Mouse (Mus musculus) spleen, postnatal 4 days (tissue): ENCODE measurements around the gene Apaf1.

ENCODE experiments used
- DNase-seq, 2 experiments: peaks; one replicate each; pipeline ENCODE4 v3.0.0; 2022; ENCODE audit warnings: low spot score in 2 of 2

The Apaf1 gene

GRCm38 (mm10) chr10:91082550-91083392, at the start of gene Apaf1, which contains the start of gene Ikbip:
Gene Apaf1 (minus strand): TSS chr10:91082770.
Gene Ikbip (plus strand): TSS chr10:91082940.
- DNase-seq = peak; percentile 100

- DNase-seq = no peak
Measured at GRCm38 (mm10) chr10:91131565-91131964, 49.0 kb upstream of the Apaf1 start.

GRCm38 (mm10) chr10:91130792-91131191, 48.2 kb upstream of the Apaf1 start:
- DNase-seq = no peak

GRCm38 (mm10) chr10:91128551-91129160, 46.1 kb upstream of the Apaf1 start:
- no peak for DNase-seq

GRCm38 (mm10) chr10:91127395-91127794, 44.8 kb upstream of the Apaf1 start:
- DNase-seq = no peak

- no peak for DNase-seq
Measured at GRCm38 (mm10) chr10:91126618-91127355, 44.2 kb upstream of the Apaf1 start.

GRCm38 (mm10) chr10:91123828-91124822, 41.6 kb upstream of the Apaf1 start, which contains the start of gene Slc25a3:
Gene Slc25a3 (minus strand): TSS chr10:91124059.
- peak; percentile 98 to 99 for DNase-seq

GRCm38 (mm10) chr10:91123281-91123827, 40.8 kb upstream of the Apaf1 start:
- DNase-seq = peak; percentile 61 to 85

GRCm38 (mm10) chr10:91122646-91123045, 40.1 kb upstream of the Apaf1 start:
- DNase-seq = no peak

- DNase-seq = no peak
Measured at GRCm38 (mm10) chr10:91116958-91117357, 34.4 kb upstream of the Apaf1 start.

GRCm38 (mm10) chr10:91109841-91110240, 27.3 kb upstream of the Apaf1 start:
- DNase-seq = no peak

GRCm38 (mm10) chr10:91105981-91106380, 23.4 kb upstream of the Apaf1 start:
- no peak for DNase-seq

GRCm38 (mm10) chr10:91102799-91103590, 20.4 kb upstream of the Apaf1 start:
- DNase-seq = no peak

- DNase-seq = no peak
Measured at GRCm38 (mm10) chr10:91101936-91102335, 19.4 kb upstream of the Apaf1 start.

- DNase-seq = no peak
Measured at GRCm38 (mm10) chr10:91100101-91100500, 17.5 kb upstream of the Apaf1 start.

- DNase-seq = no peak
Measured at GRCm38 (mm10) chr10:91098056-91098455, 15.5 kb upstream of the Apaf1 start.

- DNase-seq = no peak
Measured at GRCm38 (mm10) chr10:91094251-91095104, 11.9 kb upstream of the Apaf1 start.

- DNase-seq = no peak
Measured at GRCm38 (mm10) chr10:91092812-91093211, 10.2 kb upstream of the Apaf1 start.

GRCm38 (mm10) chr10:91083393-91083927, 890 bp upstream of the Apaf1 start:
- DNase-seq = no peak
